Mouse (Mus musculus) ES-Bruce4 (cell line): ENCODE measurements around the gene AC129217.1.

Source experiments
- CTCF ChIP-seq: IDR thresholded peaks from one replicate; pipeline ENCODE4 v1.8.1; 2011; ENCODE audit warnings: low read depth, low read length
- POLR2A ChIP-seq: IDR thresholded peaks from one replicate; pipeline ENCODE4 v1.8.1; 2011; ENCODE audit warnings: low read length; ENCODE audit not compliant: insufficient read depth

GRCm38 (mm10) chr19:8838041-8838730 is 8.6 kb downstream of the AC129217.1 start:
- TF ChIP-seq CTCF (no peak), POLR2A (no peak)
